Mouse (Mus musculus): ENCODE results near the gene Smad3. TPM values are rescaled to one million over a fixed set of nuclear protein-coding genes. Genes with fewer than 3 reads are reported as not detected.

Smad3 gene
- polyA plus RNA-seq, 1 experiment from 2014 or later = 5.0 TPM

- WGBS = 59% methylated on average over 6 of the region's 6 CpGs
- TF ChIP-seq CTCF (IDR thresholded peaks at IDR 0.05; ENCODE audit: low read depth) = no peak
- Histone ChIP-seq H3K36me3 (ENCODE audit: control insufficient read depth, insufficient read depth) (peaks cover 3% of the 10 kb centered on the region; the same call in 1 of the 2 replicates), H3K9me3 (ENCODE audit: control insufficient read depth) (no peaks in the 10 kb centered on the region), H3K9ac (ENCODE audit: low read depth, low read length) (no peak overlapping the region), H3K4me1 (replicated peaks; ENCODE audit: control insufficient read depth, insufficient read depth, low read length) (peaks cover 8% of the 10 kb centered on the region), H3K4me2 (replicated peaks; ENCODE audit: low read depth) (no peak overlapping the region), H3K27ac (ENCODE audit: low read depth, low read length) (no peak overlapping the region), H3K27me3 (replicated peaks; ENCODE audit: control insufficient read depth, insufficient read depth, low read length) (no peaks in the 10 kb centered on the region), H3K4me3 (ENCODE audit: low read depth, low read length) (no peak overlapping the region)
- peak; percentile 60 for ATAC-seq
These were observed 30.7 kb downstream of the Smad3 start for GRCm38 (mm10) chr9:63727070-63727469.

DNA sequence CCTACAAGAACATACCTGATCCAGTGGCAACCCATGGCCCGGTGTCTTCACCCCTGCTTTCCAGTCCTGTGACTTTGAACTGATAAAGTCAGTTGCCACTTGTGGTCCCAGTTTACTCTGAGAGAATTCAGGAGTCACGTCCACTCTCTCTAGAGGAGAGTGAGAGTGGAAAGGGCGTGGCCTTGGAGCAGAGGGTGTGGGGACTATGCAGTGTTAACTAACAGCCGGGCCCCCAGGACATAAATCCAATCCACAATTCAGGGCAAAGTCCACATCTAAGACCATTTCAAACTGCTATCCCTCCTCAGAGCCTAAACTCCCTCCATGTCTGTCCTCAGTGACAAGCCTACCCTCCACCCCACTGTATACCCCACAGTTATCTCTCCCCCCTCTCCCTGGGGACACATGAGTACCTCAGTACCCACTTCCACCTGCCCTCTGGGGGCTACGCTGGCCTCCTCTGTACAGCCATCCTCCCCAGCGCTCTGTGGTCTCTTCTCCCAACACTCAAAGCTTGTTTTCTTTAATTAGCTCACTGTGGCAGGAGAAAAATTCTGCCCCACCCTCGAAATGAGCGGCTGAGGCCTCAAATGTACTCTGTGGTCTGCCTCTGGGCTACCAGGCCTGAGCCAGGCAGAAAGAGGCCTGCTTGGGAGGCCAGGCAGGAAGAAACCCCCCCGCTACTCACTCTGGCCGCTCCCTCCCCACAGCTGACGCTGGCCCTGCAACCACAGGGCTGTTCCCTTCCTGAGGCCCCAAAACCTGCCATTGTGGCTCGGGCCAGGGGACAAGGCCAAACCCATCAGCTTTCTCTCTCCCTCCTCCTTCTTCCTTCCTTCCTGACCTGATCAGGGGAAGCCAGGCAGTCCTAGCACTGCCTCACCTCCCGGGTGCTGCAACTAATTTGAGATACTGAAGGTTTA is 31.4 kb downstream of the Smad3 start:
- peak; percentile 61 for ATAC-seq
- no peak for TF ChIP-seq CTCF (IDR thresholded peaks at IDR 0.05; ENCODE audit: low read depth)
- peaks cover 8% of the 10 kb centered on the region for H3K4me1 ChIP-seq (replicated peaks; ENCODE audit: control insufficient read depth, insufficient read depth, low read length)
- H3K4me2 ChIP-seq (replicated peaks; ENCODE audit: low read depth) = peak overlapping the region; percentile 33
- peaks cover 3% of the 10 kb centered on the region; the same call in 1 of the 2 replicates for H3K36me3 ChIP-seq (ENCODE audit: control insufficient read depth, insufficient read depth)
- H3K27ac ChIP-seq (ENCODE audit: low read depth, low read length) = peak overlapping the region; percentile 51
- no peaks in the 10 kb centered on the region for H3K9me3 ChIP-seq (ENCODE audit: control insufficient read depth)
- H3K4me3 ChIP-seq (ENCODE audit: low read depth, low read length) = no peak overlapping the region
- no peaks in the 10 kb centered on the region for H3K27me3 ChIP-seq (replicated peaks; ENCODE audit: control insufficient read depth, insufficient read depth, low read length)
- WGBS = 21% methylated on average over 13 of the region's 13 CpGs
- no peak overlapping the region for H3K9ac ChIP-seq (ENCODE audit: low read depth, low read length)

DNA sequence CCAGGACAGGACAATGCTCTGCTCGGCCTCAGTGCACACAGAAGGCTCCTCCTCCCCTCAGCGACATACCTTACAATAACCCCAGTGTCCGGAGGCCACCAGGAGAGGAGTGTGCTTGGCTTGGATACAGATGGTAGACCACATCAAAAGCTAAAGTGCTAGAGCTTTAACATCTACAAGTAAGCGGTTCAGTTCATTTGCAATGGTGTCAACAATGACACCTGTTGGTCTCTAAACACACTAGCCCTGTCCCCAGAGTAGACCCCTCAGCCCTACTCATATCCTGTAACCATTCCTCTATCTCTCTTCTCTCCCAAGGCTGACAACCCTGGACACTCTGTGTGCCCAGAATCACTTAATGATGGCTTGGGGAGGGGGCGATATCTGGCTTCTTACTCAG is 33.0 kb downstream of the Smad3 start:
- H3K27me3 ChIP-seq (replicated peaks; ENCODE audit: control insufficient read depth, insufficient read depth, low read length) = no peaks in the 10 kb centered on the region
- no peak overlapping the region for H3K4me3 ChIP-seq (ENCODE audit: low read depth, low read length)
- WGBS = 75% methylated on average over 5 of the region's 5 CpGs
- peaks cover 3% of the 10 kb centered on the region; the same call in 1 of the 2 replicates for H3K36me3 ChIP-seq (ENCODE audit: control insufficient read depth, insufficient read depth)
- H3K27ac ChIP-seq (ENCODE audit: low read depth, low read length) = no peak overlapping the region
- no peak for ATAC-seq
- TF ChIP-seq CTCF (IDR thresholded peaks at IDR 0.05; ENCODE audit: low read depth) = no peak
- no peak overlapping the region for H3K4me2 ChIP-seq (replicated peaks; ENCODE audit: low read depth)
- peaks cover 8% of the 10 kb centered on the region for H3K4me1 ChIP-seq (replicated peaks; ENCODE audit: control insufficient read depth, insufficient read depth, low read length)
- no peak overlapping the region for H3K9ac ChIP-seq (ENCODE audit: low read depth, low read length)
- H3K9me3 ChIP-seq (ENCODE audit: control insufficient read depth) = no peaks in the 10 kb centered on the region

DNA sequence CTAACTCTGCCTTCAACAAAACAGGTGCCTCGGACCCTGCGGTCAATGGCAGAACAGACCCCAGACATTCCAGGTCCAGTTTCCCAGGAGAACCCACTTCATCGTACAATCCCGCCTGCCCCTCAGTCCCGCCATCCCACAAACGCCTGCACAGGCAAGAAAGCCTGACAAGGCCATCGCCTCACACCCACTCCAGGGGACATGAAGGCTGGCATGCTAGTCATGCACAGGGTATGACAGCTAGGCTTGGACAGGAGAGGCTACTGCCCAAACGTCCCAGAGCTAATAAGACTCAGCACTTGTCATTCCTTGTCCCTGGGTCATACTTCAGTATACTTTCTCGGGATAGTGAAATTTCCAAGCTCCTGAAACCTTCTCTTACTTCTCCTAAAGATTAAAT is 34.9 kb downstream of the Smad3 start:
- H3K4me1 ChIP-seq (replicated peaks; ENCODE audit: control insufficient read depth, insufficient read depth, low read length) = peaks cover 11% of the 10 kb centered on the region
- ATAC-seq = no peak
- no peaks in the 10 kb centered on the region for H3K9me3 ChIP-seq (ENCODE audit: control insufficient read depth)
- no peak overlapping the region for H3K9ac ChIP-seq (ENCODE audit: low read depth, low read length)
- whole genome bisulfite sequencing = 87% methylated on average over 9 of the region's 9 CpGs
- H3K27me3 ChIP-seq (replicated peaks; ENCODE audit: control insufficient read depth, insufficient read depth, low read length) = no peaks in the 10 kb centered on the region
- H3K27ac ChIP-seq (ENCODE audit: low read depth, low read length) = no peak overlapping the region
- peaks cover 3% of the 10 kb centered on the region; the same call in 1 of the 2 replicates for H3K36me3 ChIP-seq (ENCODE audit: control insufficient read depth, insufficient read depth)
- no peak for TF ChIP-seq CTCF (IDR thresholded peaks at IDR 0.05; ENCODE audit: low read depth)
- H3K4me3 ChIP-seq (ENCODE audit: low read depth, low read length) = no peak overlapping the region
- H3K4me2 ChIP-seq (replicated peaks; ENCODE audit: low read depth) = no peak overlapping the region

DNA sequence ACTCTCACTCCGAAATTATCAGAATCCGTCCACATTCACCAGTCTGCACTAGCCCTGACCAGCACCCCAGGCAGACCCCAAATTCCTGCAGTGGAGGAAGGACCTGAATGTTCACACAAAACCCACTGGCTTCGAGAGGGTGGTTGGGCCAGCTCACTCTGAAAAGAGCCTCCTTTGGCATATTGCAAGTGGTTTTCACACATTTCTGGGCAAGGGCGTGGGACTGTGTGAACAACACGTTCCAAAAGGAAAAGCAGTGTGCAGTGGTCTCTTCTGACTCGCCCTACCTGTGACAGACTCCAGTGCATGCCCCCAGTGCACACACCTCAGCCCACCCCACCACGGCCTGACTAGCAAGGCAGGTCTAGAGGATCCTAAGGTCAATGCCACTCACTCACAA is 35.4 kb downstream of the Smad3 start:
- Histone ChIP-seq H3K9ac (ENCODE audit: low read depth, low read length) (no peak overlapping the region), H3K4me2 (replicated peaks; ENCODE audit: low read depth) (no peak overlapping the region), H3K4me3 (ENCODE audit: low read depth, low read length) (no peak overlapping the region), H3K36me3 (ENCODE audit: control insufficient read depth, insufficient read depth) (peaks cover 3% of the 10 kb centered on the region; the same call in 1 of the 2 replicates), H3K9me3 (ENCODE audit: control insufficient read depth) (no peaks in the 10 kb centered on the region), H3K4me1 (replicated peaks; ENCODE audit: control insufficient read depth, insufficient read depth, low read length) (peaks cover 8% of the 10 kb centered on the region; the same call in 1 of the 2 replicates), H3K27me3 (replicated peaks; ENCODE audit: control insufficient read depth, insufficient read depth, low read length) (no peaks in the 10 kb centered on the region), H3K27ac (ENCODE audit: low read depth, low read length) (no peak overlapping the region)
- 83% methylated on average over 7 of the region's 7 CpGs for whole genome bisulfite sequencing
- ATAC-seq = no peak
- no peak for TF ChIP-seq CTCF (IDR thresholded peaks at IDR 0.05; ENCODE audit: low read depth)

GRCm38 (mm10) chr9:63721573-63722275 is 36.1 kb downstream of the Smad3 start:
- no peak overlapping the region for H3K9ac ChIP-seq (ENCODE audit: low read depth, low read length)
- no peak overlapping the region for H3K4me2 ChIP-seq (replicated peaks; ENCODE audit: low read depth)
- H3K4me1 ChIP-seq (replicated peaks; ENCODE audit: control insufficient read depth, insufficient read depth, low read length) = peaks cover 10% of the 10 kb centered on the region; the same call in 1 of the 2 replicates
- no peak for ATAC-seq
- H3K9me3 ChIP-seq (ENCODE audit: control insufficient read depth) = no peaks in the 10 kb centered on the region
- WGBS = 78% methylated on average over 9 of the region's 9 CpGs
- H3K4me3 ChIP-seq (ENCODE audit: low read depth, low read length) = no peak overlapping the region
- TF ChIP-seq CTCF (IDR thresholded peaks at IDR 0.05; ENCODE audit: low read depth) = no peak
- no peak overlapping the region for H3K27ac ChIP-seq (ENCODE audit: low read depth, low read length)
- H3K36me3 ChIP-seq (ENCODE audit: control insufficient read depth, insufficient read depth) = peaks cover 3% of the 10 kb centered on the region; the same call in 1 of the 2 replicates
- H3K27me3 ChIP-seq (replicated peaks; ENCODE audit: control insufficient read depth, insufficient read depth, low read length) = no peaks in the 10 kb centered on the region

Data from intestine, postnatal 0 days (tissue).